Mouse (Mus musculus): ENCODE results near the gene Cenpi. TPM values are rescaled to one million over a fixed set of nuclear protein-coding genes. Genes with fewer than 3 reads are reported as not detected.
A peak's percentile ranks its signal among the peaks of the same experiment; 100 is the strongest.

The Cenpi gene
- 4.3 and 7.8 TPM in 2 replicates for polyA plus RNA-seq (2014; fragmentation: Nextera tagmentation; extraction: Ambion mirVana)

GRCm38 (mm10) chrX:134307534-134308274, at the start of gene Cenpi:
Cenpi (plus strand) TSS chrX:134308084.
- Histone ChIP-seq H3K4me1 (replicated peaks; ENCODE audit: control insufficient read depth, insufficient read depth, low read length) (no peaks in the 10 kb centered on the region), H3K9ac (peak within 1 kb of the TSS; percentile 51), H3K4me2 (replicated peaks) (peak within 1 kb of the TSS; percentile 53), H3K9me3 (ENCODE audit: control insufficient read depth, low read length) (no peaks in the 10 kb centered on the region), H3K4me3 (replicated peaks; ENCODE audit: low read length) (peak within 1 kb of the TSS; percentile 35), H3K27me3 (ENCODE audit: control insufficient read depth, insufficient read depth, low read length) (no peaks in the 10 kb centered on the region), H3K27ac (0 out of 2 replicates have a peak within 1 kb of the TSS, but pooled peaks have one; percentile 41), H3K36me3 (replicated peaks; ENCODE audit: control insufficient read depth, insufficient read depth) (0 out of 2 replicates have a peak, but pooled peaks cover 8% of the 10 kb centered on the region)
- WGBS, result 26% methylated on average over 36 of the region's 36 CpGs
- ATAC-seq (ENCODE audit: low FRiP score) (peak; percentile 96), DNase-seq (ENCODE audit: low spot score) (peak; percentile 89)

GRCm38 (mm10) chrX:134261191-134261590, 46.7 kb upstream of the Cenpi start:
- ATAC-seq (ENCODE audit: low FRiP score) (no peak), DNase-seq (ENCODE audit: low spot score) (no peak)
- Histone ChIP-seq H3K36me3 (replicated peaks; ENCODE audit: control insufficient read depth, insufficient read depth) (no peaks in the 10 kb centered on the region), H3K4me2 (replicated peaks) (no peak overlapping the region), H3K9ac (no peak overlapping the region), H3K4me3 (replicated peaks; ENCODE audit: low read length) (no peak overlapping the region), H3K27me3 (ENCODE audit: control insufficient read depth, insufficient read depth, low read length) (no peaks in the 10 kb centered on the region), H3K27ac (0 out of 2 replicates have a peak overlapping the region, but pooled peaks have one; percentile 1), H3K4me1 (replicated peaks; ENCODE audit: control insufficient read depth, insufficient read depth, low read length) (no peaks in the 10 kb centered on the region), H3K9me3 (ENCODE audit: control insufficient read depth, low read length) (no peaks in the 10 kb centered on the region)
- WGBS, result 47% methylated on average over 5 of the region's 5 CpGs

- no peaks in the 10 kb centered on the region for H3K4me1 ChIP-seq (replicated peaks; ENCODE audit: control insufficient read depth, insufficient read depth, low read length)
- no peaks in the 10 kb centered on the region for H3K9me3 ChIP-seq (ENCODE audit: control insufficient read depth, low read length)
- no peaks in the 10 kb centered on the region for H3K36me3 ChIP-seq (replicated peaks; ENCODE audit: control insufficient read depth, insufficient read depth)
- H3K9ac ChIP-seq, result no peak overlapping the region
- no peak overlapping the region for H3K4me3 ChIP-seq (replicated peaks; ENCODE audit: low read length)
- no peak overlapping the region for H3K27ac ChIP-seq
- ATAC-seq (ENCODE audit: low FRiP score), result peak; percentile 46; the same call in 1 of the 2 replicates
- no peak overlapping the region for H3K4me2 ChIP-seq (replicated peaks)
- no peaks in the 10 kb centered on the region for H3K27me3 ChIP-seq (ENCODE audit: control insufficient read depth, insufficient read depth, low read length)
- 66% methylated on average over 11 of the region's 11 CpGs for WGBS
- DNase-seq (ENCODE audit: low spot score), result no peak
These were observed 45.8 kb upstream of the Cenpi start for GRCm38 (mm10) chrX:134262129-134262528.

- Histone ChIP-seq H3K9me3 (ENCODE audit: control insufficient read depth, low read length) (no peaks in the 10 kb centered on the region), H3K4me2 (replicated peaks) (0 out of 2 replicates have a peak overlapping the region, but pooled peaks have one; percentile 51), H3K4me3 (replicated peaks; ENCODE audit: low read length) (no peak overlapping the region), H3K27ac (no peak overlapping the region), H3K36me3 (replicated peaks; ENCODE audit: control insufficient read depth, insufficient read depth) (no peaks in the 10 kb centered on the region), H3K9ac (no peak overlapping the region; the same call in 1 of the 2 replicates), H3K27me3 (ENCODE audit: control insufficient read depth, insufficient read depth, low read length) (peaks cover 9% of the 10 kb centered on the region; the same call in 1 of the 2 replicates), H3K4me1 (replicated peaks; ENCODE audit: control insufficient read depth, insufficient read depth, low read length) (no peaks in the 10 kb centered on the region)
- WGBS, result 21% methylated on average over 6 of the region's 6 CpGs
- no peak for ATAC-seq (ENCODE audit: low FRiP score)
- no peak for DNase-seq (ENCODE audit: low spot score)
These were observed 32.2 kb upstream of the Cenpi start for GRCm38 (mm10) chrX:134275715-134276114.

- WGBS, result 26% methylated on average over 21 of the region's 26 CpGs
These were observed 31.4 kb upstream of the Cenpi start, which contains the start of gene Trmt2b for GRCm38 (mm10) chrX:134276275-134277160. Trmt2b (minus strand) TSS chrX:134276984.

GRCm38 (mm10) chrX:134280531-134280930, 27.4 kb upstream of the Cenpi start:
- Histone ChIP-seq H3K4me1 (replicated peaks; ENCODE audit: control insufficient read depth, insufficient read depth, low read length) (no peaks in the 10 kb centered on the region), H3K27ac (no peak overlapping the region), H3K27me3 (ENCODE audit: control insufficient read depth, insufficient read depth, low read length) (0 out of 2 replicates have a peak, but pooled peaks cover 6% of the 10 kb centered on the region), H3K4me2 (replicated peaks) (no peak overlapping the region), H3K9me3 (ENCODE audit: control insufficient read depth, low read length) (no peaks in the 10 kb centered on the region), H3K36me3 (replicated peaks; ENCODE audit: control insufficient read depth, insufficient read depth) (no peaks in the 10 kb centered on the region), H3K9ac (no peak overlapping the region), H3K4me3 (replicated peaks; ENCODE audit: low read length) (no peak overlapping the region)
- no peak for DNase-seq (ENCODE audit: low spot score)
- no peak for ATAC-seq (ENCODE audit: low FRiP score)
- WGBS, result 94% methylated on average over 3 of the region's 3 CpGs

More at GRCm38 (mm10) chrX:134276275-134277160, 31.4 kb upstream of the Cenpi start, which contains the start of gene Trmt2b:
- Histone ChIP-seq H3K4me3 (replicated peaks; ENCODE audit: low read length) (peak within 1 kb of the TSS; percentile 35), H3K36me3 (replicated peaks; ENCODE audit: control insufficient read depth, insufficient read depth) (no peaks in the 10 kb centered on the region), H3K27me3 (ENCODE audit: control insufficient read depth, insufficient read depth, low read length) (peaks cover 9% of the 10 kb centered on the region; the same call in 1 of the 2 replicates), H3K4me1 (replicated peaks; ENCODE audit: control insufficient read depth, insufficient read depth, low read length) (no peaks in the 10 kb centered on the region), H3K9me3 (ENCODE audit: control insufficient read depth, low read length) (no peaks in the 10 kb centered on the region), H3K9ac (peak within 1 kb of the TSS; percentile 36; the same call in 1 of the 2 replicates), H3K4me2 (replicated peaks) (peak within 1 kb of the TSS; percentile 51), H3K27ac (no peak within 1 kb of the TSS)
- ATAC-seq (ENCODE audit: low FRiP score) (peak; percentile 74), DNase-seq (ENCODE audit: low spot score) (no peak)

- no peaks in the 10 kb centered on the region for H3K4me1 ChIP-seq (replicated peaks; ENCODE audit: control insufficient read depth, insufficient read depth, low read length)
- no peak overlapping the region for H3K27ac ChIP-seq
- no peak overlapping the region for H3K4me2 ChIP-seq (replicated peaks)
- no peak overlapping the region for H3K9ac ChIP-seq
- 78% methylated on average over 2 of the region's 2 CpGs for WGBS
- H3K27me3 ChIP-seq (ENCODE audit: control insufficient read depth, insufficient read depth, low read length), result no peaks in the 10 kb centered on the region; the same call in 1 of the 2 replicates
- H3K9me3 ChIP-seq (ENCODE audit: control insufficient read depth, low read length), result no peaks in the 10 kb centered on the region
- no peak overlapping the region for H3K4me3 ChIP-seq (replicated peaks; ENCODE audit: low read length)
- ATAC-seq (ENCODE audit: low FRiP score) (no peak), DNase-seq (ENCODE audit: low spot score) (no peak)
- H3K36me3 ChIP-seq (replicated peaks; ENCODE audit: control insufficient read depth, insufficient read depth), result no peaks in the 10 kb centered on the region
These were observed 22.8 kb upstream of the Cenpi start for GRCm38 (mm10) chrX:134285102-134285501.

- no peak for ATAC-seq (ENCODE audit: low FRiP score)
These were observed 22.1 kb upstream of the Cenpi start for GRCm38 (mm10) chrX:134285791-134286190.

GRCm38 (mm10) chrX:134287305-134287704, 20.6 kb upstream of the Cenpi start:
- Histone ChIP-seq H3K4me1 (replicated peaks; ENCODE audit: control insufficient read depth, insufficient read depth, low read length) (no peaks in the 10 kb centered on the region), H3K4me2 (replicated peaks) (no peak overlapping the region), H3K36me3 (replicated peaks; ENCODE audit: control insufficient read depth, insufficient read depth) (no peaks in the 10 kb centered on the region), H3K4me3 (replicated peaks; ENCODE audit: low read length) (no peak overlapping the region), H3K9ac (no peak overlapping the region), H3K9me3 (ENCODE audit: control insufficient read depth, low read length) (no peaks in the 10 kb centered on the region), H3K27me3 (ENCODE audit: control insufficient read depth, insufficient read depth, low read length) (peaks cover 14% of the 10 kb centered on the region), H3K27ac (no peak overlapping the region)
- no peak for ATAC-seq (ENCODE audit: low FRiP score)
- DNase-seq (ENCODE audit: low spot score), result no peak
- 94% methylated on average over 2 of the region's 2 CpGs for WGBS

More at GRCm38 (mm10) chrX:134285791-134286190, 22.1 kb upstream of the Cenpi start:
- Histone ChIP-seq H3K4me2 (replicated peaks) (no peak overlapping the region), H3K4me1 (replicated peaks; ENCODE audit: control insufficient read depth, insufficient read depth, low read length) (no peaks in the 10 kb centered on the region), H3K36me3 (replicated peaks; ENCODE audit: control insufficient read depth, insufficient read depth) (no peaks in the 10 kb centered on the region), H3K4me3 (replicated peaks; ENCODE audit: low read length) (no peak overlapping the region), H3K9ac (no peak overlapping the region), H3K9me3 (ENCODE audit: control insufficient read depth, low read length) (no peaks in the 10 kb centered on the region), H3K27ac (no peak overlapping the region), H3K27me3 (ENCODE audit: control insufficient read depth, insufficient read depth, low read length) (peaks cover under 1% of the 10 kb centered on the region)
- no peak for DNase-seq (ENCODE audit: low spot score)
- WGBS, result 32% methylated on average over 4 of the region's 4 CpGs

Measured in hindbrain, embryonic 14.5 days (tissue).